Mouse (Mus musculus) liver, adult (tissue): ENCODE results near the gene Ccdc92.

Source experiments
- GATA4 ChIP-seq: IDR thresholded peaks from 2 replicates; pipeline ENCODE4 v1.6.1; 2014; ENCODE audit warnings: mild to moderate bottlenecking, low read length; ENCODE audit not compliant: insufficient replicate concordance

The Ccdc92 gene

DNA sequence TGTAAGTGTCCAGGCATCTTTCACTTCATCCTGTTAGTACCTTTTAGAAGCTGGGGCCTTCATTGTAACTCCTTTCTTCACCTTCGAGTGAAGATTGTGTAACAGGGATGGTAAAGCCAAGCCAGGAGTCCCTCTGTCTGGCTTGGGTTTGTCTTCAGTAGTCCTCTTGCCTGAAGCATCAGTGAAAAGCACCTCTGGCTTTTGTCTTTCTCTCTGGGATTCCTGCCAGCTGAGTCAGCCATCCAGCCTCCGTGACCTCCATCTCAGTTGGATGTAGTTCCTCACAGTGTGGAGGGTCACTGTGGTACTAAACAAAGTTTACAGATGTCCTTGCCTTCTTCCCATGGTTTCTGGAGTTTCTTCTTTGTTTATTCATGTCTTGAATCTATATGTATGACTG lies 9.8 kb upstream of the Ccdc92 start:
- TF ChIP-seq GATA4 = no peak

DNA sequence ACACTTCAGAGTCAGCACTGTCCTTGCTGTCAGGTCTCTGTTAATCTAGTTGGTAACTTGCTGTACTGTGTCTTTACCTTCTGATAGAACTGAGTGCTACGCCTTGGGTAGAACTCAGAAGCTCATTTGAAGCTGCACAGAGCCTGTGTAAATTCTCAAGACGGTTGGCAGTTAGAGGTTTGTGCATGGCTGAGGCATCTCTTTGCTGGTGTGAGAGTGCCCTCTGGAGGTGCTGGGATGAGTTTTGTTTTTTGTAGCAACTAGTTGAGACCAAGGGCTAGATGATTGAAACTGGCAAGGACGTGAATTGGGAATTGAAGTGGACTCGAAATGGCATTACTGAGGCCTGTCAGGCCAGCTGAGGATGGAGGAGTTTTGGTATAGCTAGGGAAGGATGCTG lies 6.8 kb upstream of the Ccdc92 start:
- TF ChIP-seq GATA4 = no peak

DNA sequence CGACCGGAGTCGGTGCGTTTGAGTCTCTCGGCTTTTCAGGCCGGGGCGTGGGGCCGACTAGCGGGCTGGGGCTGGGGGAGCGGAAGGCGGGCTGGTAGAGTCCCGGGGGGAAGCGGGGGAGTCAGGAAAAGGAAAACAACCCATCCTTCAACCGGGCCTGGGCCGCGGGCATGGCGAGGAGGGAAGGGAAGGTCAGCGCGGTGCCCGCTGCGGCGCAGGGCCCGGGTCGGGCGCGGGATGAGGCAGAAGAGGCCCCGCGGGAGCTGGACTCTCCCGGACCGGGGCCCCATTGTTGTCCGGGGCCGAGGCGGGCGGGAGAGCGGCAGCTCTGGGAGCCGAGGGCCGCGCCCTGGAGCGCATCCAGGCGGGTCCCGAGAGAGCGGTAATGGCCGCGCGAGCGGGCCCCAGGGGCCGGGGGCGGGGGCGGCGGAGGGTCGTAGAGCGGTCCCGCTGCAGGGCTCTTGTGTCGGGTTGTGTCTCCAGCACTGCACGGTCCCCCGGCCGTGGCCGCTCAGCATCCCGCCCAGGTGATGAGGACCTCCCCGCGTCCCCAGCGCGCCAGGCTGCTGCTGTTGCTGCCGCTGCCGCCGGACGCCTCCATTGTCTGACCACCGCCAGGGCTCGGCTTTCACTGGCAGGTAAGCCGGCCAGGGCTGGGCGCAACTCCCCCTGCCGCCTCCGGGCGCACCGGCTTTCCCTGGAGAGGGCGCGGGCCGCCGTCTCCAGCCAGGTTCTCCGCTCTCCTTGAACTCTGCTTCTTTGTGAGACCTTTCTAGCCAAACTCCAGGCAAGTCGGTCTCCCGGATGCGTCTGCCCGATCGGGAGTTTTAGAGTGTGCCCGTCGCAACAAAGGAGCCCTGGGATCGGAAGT lies 882 bp upstream of the Ccdc92 start:
- no peak for TF ChIP-seq GATA4

DNA sequence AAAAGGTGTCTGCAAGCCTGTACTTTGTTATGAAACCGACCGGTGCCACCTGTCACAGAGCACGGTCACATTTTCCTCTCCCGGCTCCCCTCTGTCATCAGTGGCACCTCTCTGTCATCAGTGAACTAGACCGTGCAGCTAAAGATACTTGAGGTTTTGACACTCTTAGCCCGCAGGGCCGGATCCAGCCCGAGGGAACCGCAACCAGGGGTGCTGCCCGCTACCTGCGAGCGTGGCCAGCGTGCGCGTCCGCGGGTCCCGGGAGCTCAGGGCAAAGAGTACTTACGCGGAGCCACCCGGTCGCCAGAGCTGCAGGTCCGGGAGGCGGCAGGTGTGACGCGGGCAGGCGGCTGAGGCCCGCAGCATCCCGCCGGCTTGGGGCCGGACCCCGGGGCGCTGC lies 761 bp downstream of the Ccdc92 start:
- no peak for TF ChIP-seq GATA4

DNA sequence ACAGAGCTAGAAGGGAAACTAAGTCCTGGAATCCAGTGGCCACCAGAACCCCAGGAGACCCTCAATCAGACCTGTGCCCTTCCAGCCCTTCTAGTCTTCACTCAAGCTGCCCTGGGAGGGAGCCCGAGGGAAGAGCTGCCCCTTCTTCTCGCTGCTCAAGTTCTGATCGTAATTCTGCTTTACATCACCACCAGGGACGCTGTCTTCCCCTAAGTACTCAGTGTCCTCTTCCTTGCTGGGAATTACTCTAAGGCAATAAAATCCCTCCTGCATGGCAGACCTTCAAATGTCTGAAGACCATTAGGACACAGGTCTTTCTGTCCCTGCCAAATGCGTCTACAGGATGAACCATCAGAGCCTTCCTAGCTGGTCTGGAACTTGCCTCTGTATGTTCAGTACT lies 2.2 kb downstream of the Ccdc92 start:
- TF ChIP-seq GATA4 = no peak

DNA sequence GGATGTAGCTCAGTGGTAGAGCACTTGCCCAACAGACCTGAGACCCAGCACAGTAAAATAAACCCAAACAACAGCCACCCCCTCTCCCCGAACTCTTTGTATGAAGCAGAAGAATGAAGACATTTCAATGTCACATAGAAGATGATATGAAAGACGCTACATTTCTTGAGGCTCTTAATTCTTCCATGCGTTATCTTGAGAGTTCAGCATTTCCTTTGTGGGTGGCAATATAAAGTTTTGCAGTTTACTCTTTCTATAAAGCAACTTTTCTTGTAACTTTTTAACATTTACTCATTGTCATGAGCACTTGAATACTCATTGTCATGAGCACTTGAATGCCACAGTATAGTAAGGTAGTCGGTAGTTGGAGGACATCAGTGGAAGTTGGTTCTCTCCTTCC lies 8.0 kb downstream of the Ccdc92 start:
- TF ChIP-seq GATA4 = no peak

DNA sequence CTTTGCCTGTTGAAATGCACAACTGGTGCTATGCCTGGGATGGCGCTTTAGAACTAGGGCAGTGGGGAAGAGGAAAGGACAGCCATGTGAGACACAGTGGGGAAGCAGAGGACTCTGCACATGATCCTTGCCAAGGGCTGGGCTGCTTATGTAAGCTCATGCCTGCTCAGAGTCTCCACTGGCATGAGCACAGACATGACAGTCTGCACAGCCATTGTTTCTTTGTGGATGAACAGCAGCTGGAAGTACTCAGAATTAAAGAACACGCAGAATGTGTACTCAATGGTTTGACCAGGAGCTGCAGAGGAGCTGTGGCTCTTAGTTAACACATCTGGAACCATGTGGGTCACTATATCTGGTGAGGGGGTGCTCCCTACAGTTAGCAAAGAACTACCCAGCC lies 9.1 kb downstream of the Ccdc92 start:
- TF ChIP-seq GATA4 = no peak

DNA sequence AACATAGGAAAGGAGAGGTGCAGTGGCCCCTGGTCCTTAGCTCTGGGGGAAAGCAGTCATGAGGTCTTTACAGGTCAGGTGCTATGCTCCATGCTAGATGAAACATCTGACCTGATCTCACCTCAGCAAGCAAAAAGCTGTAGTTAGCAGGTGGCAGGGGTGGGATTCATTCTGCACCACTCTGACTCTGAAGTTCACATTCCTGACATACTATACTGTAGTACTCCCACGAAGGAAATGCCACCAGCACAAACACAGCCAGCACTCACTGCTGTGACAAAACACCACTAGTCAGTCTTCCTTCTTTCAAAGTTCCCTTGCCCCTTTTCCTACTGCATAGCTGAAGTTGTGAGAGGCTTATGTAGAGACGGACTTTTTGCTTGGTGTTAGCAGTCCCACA lies 9.9 kb downstream of the Ccdc92 start:
- TF ChIP-seq GATA4 = no peak

DNA sequence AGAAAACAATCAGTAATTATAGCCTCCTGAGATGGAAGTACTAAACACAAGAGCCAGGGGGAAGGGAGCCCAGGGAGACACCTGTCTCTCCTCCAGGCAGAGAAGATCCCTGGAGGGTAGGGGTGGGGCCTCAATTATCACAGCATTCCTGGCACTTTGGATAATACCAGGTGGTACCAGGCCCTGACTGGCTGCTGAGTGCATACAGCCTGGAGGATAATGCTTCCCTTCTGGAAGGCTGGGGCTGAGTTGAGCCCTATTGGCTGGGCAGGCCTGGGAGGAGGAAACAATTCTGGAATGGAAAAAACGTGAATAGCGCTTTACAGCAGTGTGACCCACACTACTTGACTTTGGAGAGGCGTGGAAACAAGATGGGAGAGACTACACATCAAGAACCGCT lies 10.7 kb downstream of the Ccdc92 start:
- no peak for TF ChIP-seq GATA4

DNA sequence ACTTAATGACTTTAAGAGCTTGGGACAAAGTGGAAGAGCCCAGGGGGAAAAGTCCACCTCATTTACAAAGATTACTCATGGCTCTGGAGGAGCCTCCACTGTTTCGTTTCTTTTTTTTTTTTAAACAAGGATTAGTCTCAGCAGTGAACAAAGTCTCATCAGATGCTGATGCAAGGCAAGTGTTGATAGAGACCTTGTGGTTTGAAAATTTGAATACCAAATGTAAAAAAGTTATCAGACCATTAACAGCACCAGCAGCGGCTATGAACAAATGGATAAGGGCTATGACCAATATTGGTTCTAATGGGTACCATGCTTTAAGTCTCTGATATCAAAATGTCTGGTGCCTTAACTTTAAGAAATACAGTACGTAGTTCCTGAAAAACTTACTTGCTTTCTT lies 13.2 kb downstream of the Ccdc92 start:
- no peak for TF ChIP-seq GATA4

DNA sequence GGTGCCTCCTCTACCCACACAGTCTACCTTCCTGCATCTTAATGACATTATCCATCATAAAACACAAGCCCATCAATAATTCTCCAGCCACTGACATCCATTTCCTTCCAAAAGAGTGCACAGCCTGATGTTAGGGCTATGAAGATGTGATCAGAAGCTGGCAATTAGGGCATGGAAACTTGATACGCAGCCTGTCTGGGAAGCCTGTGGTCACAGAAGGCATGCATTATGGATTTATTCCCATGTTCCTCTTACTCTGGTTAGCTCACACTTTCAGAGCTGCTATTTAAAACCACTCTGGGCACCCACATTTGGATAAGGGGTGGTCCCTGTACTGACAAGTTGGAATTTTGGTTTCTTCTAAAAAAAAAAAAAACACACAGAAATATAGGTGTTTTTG lies 15.2 kb downstream of the Ccdc92 start:
- TF ChIP-seq GATA4 = no peak

DNA sequence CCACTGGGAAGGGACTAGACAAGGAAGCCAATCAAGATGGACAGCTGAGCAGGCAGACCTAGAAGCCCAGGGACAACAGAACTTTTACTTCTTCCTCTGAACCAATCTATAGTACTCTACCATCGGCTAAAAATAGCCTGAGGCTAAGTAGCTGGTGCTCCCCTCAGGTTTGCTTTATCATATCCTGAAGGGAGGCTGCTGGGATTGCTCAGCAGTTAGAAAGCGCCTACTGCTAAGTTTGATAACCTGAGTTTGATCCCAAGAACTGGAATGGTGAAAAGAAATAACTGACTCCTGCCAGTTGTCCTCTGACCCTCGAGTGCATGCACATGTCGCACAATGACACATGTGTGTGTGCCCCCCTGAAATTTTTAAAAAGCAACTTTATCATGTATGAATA lies 17.3 kb downstream of the Ccdc92 start:
- no peak for TF ChIP-seq GATA4

DNA sequence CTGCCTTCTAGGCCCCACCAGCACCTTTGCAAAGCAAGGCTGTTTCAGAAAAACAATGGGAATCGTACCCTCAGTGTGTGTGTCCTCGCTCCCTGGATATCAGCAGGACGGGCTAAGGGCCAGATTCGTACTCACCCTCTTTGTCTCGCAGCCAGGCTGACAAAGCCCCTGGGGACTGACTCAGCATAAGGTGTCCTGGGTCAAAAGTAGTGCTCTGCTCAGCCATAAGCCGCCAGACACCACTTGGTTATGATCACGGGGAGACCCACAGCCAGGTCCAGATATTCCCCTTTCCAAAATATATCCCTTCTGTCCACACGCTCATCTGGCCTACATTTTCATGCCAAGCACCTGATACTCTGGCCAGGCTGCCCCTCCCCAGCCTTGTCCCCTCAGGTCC lies 18.8 kb downstream of the Ccdc92 start:
- TF ChIP-seq GATA4 = no peak

DNA sequence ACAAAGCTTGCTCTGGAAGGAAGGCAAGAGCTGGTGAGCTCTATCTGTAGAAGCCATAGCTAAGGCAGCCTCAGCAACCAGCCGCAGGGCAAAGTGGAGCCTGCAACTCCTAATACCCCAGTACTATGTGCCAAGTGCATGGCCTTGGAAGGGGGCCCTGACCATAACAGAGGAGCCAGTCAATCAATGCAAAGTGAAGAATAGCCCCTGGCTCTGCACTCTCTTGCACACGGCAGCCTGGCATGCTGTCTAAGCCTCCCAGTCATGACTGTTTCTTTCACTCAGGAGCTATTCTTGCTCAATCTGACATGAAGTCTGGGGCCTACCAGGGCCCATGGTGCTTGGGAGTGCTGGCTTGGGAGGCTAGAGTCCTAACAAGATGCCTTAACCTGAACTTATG lies 21.6 kb downstream of the Ccdc92 start:
- TF ChIP-seq GATA4 = no peak

DNA sequence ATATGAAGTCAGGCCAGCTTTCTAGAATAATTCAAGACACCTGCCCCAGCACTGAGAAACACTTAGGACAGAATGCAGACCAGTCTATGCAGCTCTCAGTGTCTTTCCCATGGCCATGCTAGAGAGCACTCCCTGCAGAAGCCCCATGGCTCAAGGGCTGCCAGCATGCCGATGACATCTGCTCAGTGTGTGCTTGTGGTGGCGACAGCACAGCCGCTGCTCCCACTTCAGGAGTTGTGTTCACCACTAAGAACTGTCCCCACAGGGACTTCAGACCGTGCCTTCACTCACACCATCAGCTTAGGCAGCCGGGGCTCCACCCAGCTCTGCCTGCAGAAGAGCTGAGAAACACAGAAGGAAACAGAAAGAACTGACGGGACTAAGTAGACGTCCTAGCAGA lies 22.0 kb downstream of the Ccdc92 start:
- no peak for TF ChIP-seq GATA4

DNA sequence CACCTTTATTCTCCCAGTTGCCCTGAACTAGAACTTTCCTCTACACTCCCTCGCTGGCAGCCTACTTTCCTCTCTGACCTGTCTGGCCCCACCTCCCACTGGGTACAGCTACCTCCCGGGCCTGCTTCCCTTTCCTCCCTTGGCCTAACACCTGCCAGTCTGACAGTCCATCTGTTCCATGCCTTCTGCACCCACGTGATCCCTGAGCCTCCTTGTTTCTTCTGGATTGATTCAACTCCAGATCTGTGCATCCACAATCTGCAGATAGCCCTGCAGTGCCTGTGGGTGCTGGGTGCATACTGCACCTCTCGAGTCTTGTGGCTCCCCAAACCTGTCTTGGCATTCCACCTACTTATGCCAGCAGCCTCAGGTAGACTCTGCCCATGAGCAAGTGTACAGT lies 25.6 kb downstream of the Ccdc92 start:
- TF ChIP-seq GATA4 = no peak

DNA sequence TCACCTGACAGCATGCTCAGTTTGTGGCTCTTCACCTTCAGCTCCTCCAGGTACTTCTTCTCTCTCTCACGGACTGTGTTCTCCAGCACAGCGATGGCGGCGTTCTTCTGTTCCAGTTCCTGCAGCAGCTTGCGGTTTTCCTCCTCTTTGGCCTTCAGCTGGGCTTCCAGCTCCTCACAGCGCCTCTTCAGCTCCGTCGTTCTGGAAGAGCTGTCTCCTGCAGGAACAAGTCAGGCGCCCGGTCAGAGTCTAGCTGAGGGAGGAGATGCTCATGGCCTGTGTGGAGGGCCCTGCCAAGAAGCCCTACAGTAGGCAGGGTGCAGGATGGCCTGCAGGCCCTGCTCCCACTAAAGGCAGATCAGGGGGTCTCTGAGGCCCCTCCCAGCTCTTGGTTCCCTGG lies 26.1 kb downstream of the Ccdc92 start:
- TF ChIP-seq GATA4 = no peak

DNA sequence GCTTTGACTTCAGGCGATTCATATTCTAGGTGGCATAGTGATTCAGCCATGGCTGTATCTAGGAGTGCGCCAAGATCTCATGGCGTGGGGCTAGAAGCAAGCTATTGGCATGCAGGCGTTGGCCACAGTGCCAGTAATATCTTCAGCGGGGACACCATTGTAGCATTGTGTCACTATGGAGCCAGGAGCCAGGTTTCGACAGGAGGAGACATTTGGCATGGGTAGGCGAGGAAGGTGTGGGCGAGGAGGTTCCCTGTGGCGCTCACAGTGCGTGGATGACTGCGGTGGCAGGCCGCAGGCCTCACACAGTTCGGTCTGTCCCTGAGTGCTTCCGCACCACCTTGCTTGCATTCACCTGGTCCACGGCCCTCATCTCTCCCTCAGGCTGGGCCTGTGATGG lies 27.0 kb downstream of the Ccdc92 start:
- TF ChIP-seq GATA4 = no peak

DNA sequence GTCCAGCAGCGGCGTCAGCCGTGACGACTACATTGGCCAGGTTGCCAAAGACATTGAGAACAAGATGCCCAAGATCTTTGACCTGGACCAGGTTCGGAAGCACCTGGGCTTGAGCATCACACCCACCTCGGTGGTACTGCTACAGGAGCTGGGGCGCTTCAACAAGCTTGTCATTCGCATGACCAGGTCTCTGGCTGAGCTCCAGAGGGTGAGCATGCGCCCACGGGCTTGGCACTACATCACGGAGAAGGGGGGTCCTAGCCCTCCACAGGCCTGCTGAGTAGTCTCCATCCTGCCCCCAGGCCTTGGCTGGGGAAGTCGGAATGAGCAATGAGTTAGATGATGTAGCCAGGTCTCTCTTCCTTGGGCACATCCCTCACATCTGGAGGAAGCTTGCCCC lies 31.9 kb downstream of the Ccdc92 start:
- no peak for TF ChIP-seq GATA4
